Mouse (Mus musculus): ENCODE measurements around the gene B3galt1. TPM values are rescaled to one million over a fixed set of nuclear protein-coding genes. Genes with fewer than 3 reads are reported as not detected.

B3galt1 gene
- polyA plus RNA-seq (2014; fragmentation: Nextera tagmentation; extraction: Ambion mirVana), result 4.4 and 7.4 TPM in 2 replicates

GRCm38 (mm10) chr2:67565480-67566331 lies at the start of gene B3galt1:
Gene B3galt1, plus strand, starts transcription at chr2:67565871.
- Histone ChIP-seq H3K4me3 (ENCODE audit: low read length) (peak within 1 kb of the TSS; percentile 68), H3K9me3 (ENCODE audit: control insufficient read depth, low read length) (no peaks in the 10 kb centered on the region), H3K4me2 (replicated peaks; ENCODE audit: low read depth, low read length) (peak within 1 kb of the TSS; percentile 75), H3K9ac (ENCODE audit: low read depth, low read length) (peak within 1 kb of the TSS; percentile 56), H3K27me3 (ENCODE audit: control insufficient read depth, insufficient read depth, low read length) (no peaks in the 10 kb centered on the region), H3K4me1 (ENCODE audit: control insufficient read depth, insufficient read depth, low read length) (peaks cover 3% of the 10 kb centered on the region; the same call in 1 of the 2 replicates), H3K36me3 (ENCODE audit: control insufficient read depth, insufficient read depth, low read length) (no peaks in the 10 kb centered on the region), H3K27ac (ENCODE audit: low read depth, low read length) (peak within 1 kb of the TSS; percentile 55; the same call in 1 of the 2 replicates)
- under 1% methylated on average over 74 of the region's 83 CpGs for WGBS
- ATAC-seq (ENCODE audit: low FRiP score, low TSS enrichment), result peak; percentile 98

DNA sequence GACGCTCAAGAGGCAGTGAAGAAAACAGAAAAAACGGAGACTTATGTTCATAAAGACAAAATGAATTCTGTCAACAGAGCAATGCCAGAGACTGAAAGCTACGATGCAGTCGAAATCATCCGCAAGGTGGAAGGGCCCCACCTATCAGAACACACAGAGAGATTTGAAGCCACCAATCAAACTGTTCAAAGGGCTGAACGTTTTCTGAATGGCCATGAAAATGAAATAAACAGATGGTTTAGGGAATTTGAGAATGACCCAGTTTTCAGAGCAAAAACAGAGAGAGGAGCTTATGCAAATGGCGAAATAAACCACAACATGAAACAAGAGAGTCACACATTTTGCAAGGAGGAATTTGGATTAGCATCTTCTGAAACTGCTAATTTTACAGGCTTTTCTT lies 49.3 kb upstream of the B3galt1 start:
- Histone ChIP-seq H3K4me3 (ENCODE audit: low read length) (no peak overlapping the region), H3K4me2 (replicated peaks; ENCODE audit: low read depth, low read length) (no peak overlapping the region)

GRCm38 (mm10) chr2:67535347-67535746 lies 30.3 kb upstream of the B3galt1 start:
- Histone ChIP-seq H3K4me3 (ENCODE audit: low read length) (no peak overlapping the region), H3K4me2 (replicated peaks; ENCODE audit: low read depth, low read length) (no peak overlapping the region), H3K9ac (ENCODE audit: low read depth, low read length) (no peak overlapping the region), H3K27ac (ENCODE audit: low read depth, low read length) (no peak overlapping the region), H3K9me3 (ENCODE audit: control insufficient read depth, low read length) (no peaks in the 10 kb centered on the region), H3K4me1 (ENCODE audit: control insufficient read depth, insufficient read depth, low read length) (no peaks in the 10 kb centered on the region), H3K27me3 (ENCODE audit: control insufficient read depth, insufficient read depth, low read length) (no peaks in the 10 kb centered on the region), H3K36me3 (ENCODE audit: control insufficient read depth, insufficient read depth, low read length) (no peaks in the 10 kb centered on the region)
- 88% methylated on average over 2 of the region's 2 CpGs for WGBS
- ATAC-seq (ENCODE audit: low FRiP score, low TSS enrichment), result no peak

More for the DNA sequence above, 49.3 kb upstream of the B3galt1 start:
- H3K4me1 ChIP-seq (ENCODE audit: control insufficient read depth, insufficient read depth, low read length), result no peaks in the 10 kb centered on the region
- no peak for ATAC-seq (ENCODE audit: low FRiP score, low TSS enrichment)
- no peaks in the 10 kb centered on the region for H3K9me3 ChIP-seq (ENCODE audit: control insufficient read depth, low read length)
- no peak overlapping the region for H3K9ac ChIP-seq (ENCODE audit: low read depth, low read length)
- H3K27me3 ChIP-seq (ENCODE audit: control insufficient read depth, insufficient read depth, low read length), result no peaks in the 10 kb centered on the region
- no peak overlapping the region for H3K27ac ChIP-seq (ENCODE audit: low read depth, low read length)
- 90% methylated on average over 7 of the region's 7 CpGs for WGBS
- no peaks in the 10 kb centered on the region for H3K36me3 ChIP-seq (ENCODE audit: control insufficient read depth, insufficient read depth, low read length)

- H3K36me3 ChIP-seq (ENCODE audit: control insufficient read depth, insufficient read depth, low read length), result no peaks in the 10 kb centered on the region
- 94% methylated on average over 6 of the region's 6 CpGs for WGBS
- H3K27me3 ChIP-seq (ENCODE audit: control insufficient read depth, insufficient read depth, low read length), result no peaks in the 10 kb centered on the region
- no peak overlapping the region for H3K27ac ChIP-seq (ENCODE audit: low read depth, low read length)
- H3K4me1 ChIP-seq (ENCODE audit: control insufficient read depth, insufficient read depth, low read length), result no peaks in the 10 kb centered on the region
- no peak for ATAC-seq (ENCODE audit: low FRiP score, low TSS enrichment)
- H3K9ac ChIP-seq (ENCODE audit: low read depth, low read length), result no peak overlapping the region
- H3K4me2 ChIP-seq (replicated peaks; ENCODE audit: low read depth, low read length), result no peak overlapping the region
- H3K4me3 ChIP-seq (ENCODE audit: low read length), result no peak overlapping the region
- H3K9me3 ChIP-seq (ENCODE audit: control insufficient read depth, low read length), result no peaks in the 10 kb centered on the region
Observed at GRCm38 (mm10) chr2:67539426-67539825, 26.2 kb upstream of the B3galt1 start.

- WGBS, result 66% methylated on average over 11 of the region's 11 CpGs
- no peak overlapping the region for H3K4me2 ChIP-seq (replicated peaks; ENCODE audit: low read depth, low read length)
- no peak overlapping the region for H3K9ac ChIP-seq (ENCODE audit: low read depth, low read length)
- H3K27me3 ChIP-seq (ENCODE audit: control insufficient read depth, insufficient read depth, low read length), result no peaks in the 10 kb centered on the region
- H3K27ac ChIP-seq (ENCODE audit: low read depth, low read length), result no peak overlapping the region
- no peak overlapping the region for H3K4me3 ChIP-seq (ENCODE audit: low read length)
- no peaks in the 10 kb centered on the region for H3K4me1 ChIP-seq (ENCODE audit: control insufficient read depth, insufficient read depth, low read length)
- H3K9me3 ChIP-seq (ENCODE audit: control insufficient read depth, low read length), result no peaks in the 10 kb centered on the region
- H3K36me3 ChIP-seq (ENCODE audit: control insufficient read depth, insufficient read depth, low read length), result no peaks in the 10 kb centered on the region
- no peak for ATAC-seq (ENCODE audit: low FRiP score, low TSS enrichment)
Observed at GRCm38 (mm10) chr2:67541957-67542696, 23.5 kb upstream of the B3galt1 start.

DNA sequence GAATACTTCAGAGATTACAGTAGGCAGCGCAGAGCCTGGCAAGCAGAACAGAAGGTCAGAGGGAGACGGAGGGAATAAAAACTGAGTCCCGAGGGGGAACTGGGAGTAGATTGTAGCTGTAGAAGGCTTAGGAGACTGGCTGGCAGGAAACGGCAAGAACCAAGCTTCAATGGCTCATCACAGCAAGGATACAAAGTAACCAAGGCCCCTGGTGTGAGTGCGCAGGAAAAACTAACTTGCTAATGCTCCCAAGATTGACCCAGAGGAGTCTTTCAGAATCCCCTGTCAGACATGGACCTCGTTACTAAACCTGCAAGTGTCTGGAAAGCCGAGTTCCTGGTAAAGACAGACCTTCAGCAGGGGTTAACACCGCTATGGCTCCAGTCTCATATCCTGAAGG lies 21.2 kb upstream of the B3galt1 start:
- 74% methylated on average over 8 of the region's 8 CpGs for WGBS
- H3K9ac ChIP-seq (ENCODE audit: low read depth, low read length), result no peak overlapping the region
- no peak for ATAC-seq (ENCODE audit: low FRiP score, low TSS enrichment)

GRCm38 (mm10) chr2:67564851-67565479 lies 706 bp upstream of the B3galt1 start:
- Histone ChIP-seq H3K4me2 (replicated peaks; ENCODE audit: low read depth, low read length) (peak overlapping the region; percentile 75), H3K27ac (ENCODE audit: low read depth, low read length) (peak overlapping the region; percentile 55; the same call in 1 of the 2 replicates), H3K27me3 (ENCODE audit: control insufficient read depth, insufficient read depth, low read length) (no peaks in the 10 kb centered on the region), H3K4me1 (ENCODE audit: control insufficient read depth, insufficient read depth, low read length) (peaks cover 3% of the 10 kb centered on the region; the same call in 1 of the 2 replicates), H3K4me3 (ENCODE audit: low read length) (peak overlapping the region; percentile 68), H3K9me3 (ENCODE audit: control insufficient read depth, low read length) (no peaks in the 10 kb centered on the region), H3K9ac (ENCODE audit: low read depth, low read length) (peak overlapping the region; percentile 56), H3K36me3 (ENCODE audit: control insufficient read depth, insufficient read depth, low read length) (no peaks in the 10 kb centered on the region)
- ATAC-seq (ENCODE audit: low FRiP score, low TSS enrichment), result peak; percentile 87
- WGBS, result 3% methylated on average over 23 of the region's 23 CpGs

More for the DNA sequence above, 21.2 kb upstream of the B3galt1 start:
- H3K4me1 ChIP-seq (ENCODE audit: control insufficient read depth, insufficient read depth, low read length), result no peaks in the 10 kb centered on the region
- H3K27me3 ChIP-seq (ENCODE audit: control insufficient read depth, insufficient read depth, low read length), result no peaks in the 10 kb centered on the region
- H3K27ac ChIP-seq (ENCODE audit: low read depth, low read length), result no peak overlapping the region
- H3K4me2 ChIP-seq (replicated peaks; ENCODE audit: low read depth, low read length), result no peak overlapping the region
- H3K9me3 ChIP-seq (ENCODE audit: control insufficient read depth, low read length), result no peaks in the 10 kb centered on the region
- no peaks in the 10 kb centered on the region for H3K36me3 ChIP-seq (ENCODE audit: control insufficient read depth, insufficient read depth, low read length)
- H3K4me3 ChIP-seq (ENCODE audit: low read length), result no peak overlapping the region

DNA sequence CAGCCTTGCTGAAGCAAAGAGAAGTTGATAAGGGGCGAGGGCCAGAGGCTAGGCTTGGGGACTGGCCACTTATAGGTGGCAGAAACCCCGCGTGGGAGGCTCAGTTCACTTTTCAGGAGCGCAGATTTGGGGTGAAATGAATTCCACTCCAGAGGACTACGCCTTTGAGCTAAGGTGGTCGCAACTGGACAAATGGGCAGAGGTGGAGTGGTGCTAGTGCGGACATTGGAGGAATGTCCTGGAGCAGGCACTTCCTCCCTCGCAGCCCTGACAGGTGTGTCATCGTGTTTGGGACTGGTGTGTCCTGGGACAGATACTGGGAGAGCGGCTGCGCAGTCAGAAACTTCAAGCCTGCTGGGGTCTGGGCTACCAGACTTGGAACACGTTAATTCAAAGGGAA lies 895 bp downstream of the B3galt1 start:
- H3K9ac ChIP-seq (ENCODE audit: low read depth, low read length), result peak overlapping the region; percentile 56; the same call in 1 of the 2 replicates
- peaks cover 3% of the 10 kb centered on the region; the same call in 1 of the 2 replicates for H3K4me1 ChIP-seq (ENCODE audit: control insufficient read depth, insufficient read depth, low read length)
- no peaks in the 10 kb centered on the region for H3K36me3 ChIP-seq (ENCODE audit: control insufficient read depth, insufficient read depth, low read length)
- peak overlapping the region; percentile 75 for H3K4me2 ChIP-seq (replicated peaks; ENCODE audit: low read depth, low read length)
- H3K4me3 ChIP-seq (ENCODE audit: low read length), result peak overlapping the region; percentile 68
- no peak overlapping the region for H3K27ac ChIP-seq (ENCODE audit: low read depth, low read length)
- ATAC-seq (ENCODE audit: low FRiP score, low TSS enrichment), result peak; percentile 21
- H3K27me3 ChIP-seq (ENCODE audit: control insufficient read depth, insufficient read depth, low read length), result no peaks in the 10 kb centered on the region
- no peaks in the 10 kb centered on the region for H3K9me3 ChIP-seq (ENCODE audit: control insufficient read depth, low read length)
- WGBS, result 0% methylated on average over 12 of the region's 12 CpGs
